Mouse (Mus musculus): Measurements from ENCODE around the gene Adgrb2. TPM values are rescaled to one million over a fixed set of nuclear protein-coding genes. Genes with fewer than 3 reads are reported as not detected.

Gene Adgrb2
- polyA plus RNA-seq, 1 experiment from 2014 or later: 2.6 TPM

DNA sequence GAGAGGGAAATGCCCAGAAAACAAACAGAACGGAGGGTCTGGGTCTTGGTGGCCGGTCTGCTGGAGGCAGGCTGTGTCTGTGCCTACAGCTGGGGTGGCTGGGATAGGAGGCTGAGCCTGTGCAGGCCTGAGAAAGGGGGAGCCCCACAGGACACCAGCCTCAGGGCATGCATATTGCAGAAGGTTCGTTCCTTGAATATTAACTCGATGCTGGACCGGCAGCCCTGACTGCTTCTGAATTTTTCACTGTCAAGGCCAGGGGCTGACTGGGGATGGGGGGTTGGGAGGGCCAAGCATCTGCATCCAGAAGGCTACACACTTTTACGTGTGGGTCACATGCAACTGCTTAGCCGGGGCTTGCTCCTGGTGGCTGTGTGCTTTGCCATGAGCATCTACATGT, 48.8 kb downstream of the Adgrb2 start:
- ATAC-seq (ENCODE audit: insufficient number of reproducible peaks, insufficient read depth, low FRiP score, low read depth): no peak
- Histone ChIP-seq H3K4me3 (ENCODE audit: control insufficient read depth in 1 of 2, insufficient read depth in 1 of 2, low read depth in 1 of 2, low read length in 2 of 2) (no peak overlapping the region), H3K4me1 (ENCODE audit: control insufficient read depth in 2 of 2, insufficient read depth in 2 of 2, low read length in 2 of 2) (peaks cover 16% of the 10 kb centered on the region in 2 experiments), H3K4me2 (ENCODE audit: low read length) (no peak overlapping the region), H3K9ac (ENCODE audit: low read length) (no peak overlapping the region), H3K27me3 (ENCODE audit: control insufficient read depth, insufficient read depth, low read length) (peaks cover 18% of the 10 kb centered on the region), H3K36me3 (ENCODE audit: control insufficient read depth, insufficient read depth, low read length) (no peaks in the 10 kb centered on the region), H3K27ac (replicated peaks in 1 of 2; ENCODE audit: control insufficient read depth in 1 of 2, insufficient read depth in 1 of 2, low read depth in 2 of 2, low read length in 2 of 2) (no peak overlapping the region), H3K9me3 (ENCODE audit: control insufficient read depth, low read length) (no peaks in the 10 kb centered on the region)
- WGBS: 70% methylated on average over 7 of the region's 7 CpGs

DNA sequence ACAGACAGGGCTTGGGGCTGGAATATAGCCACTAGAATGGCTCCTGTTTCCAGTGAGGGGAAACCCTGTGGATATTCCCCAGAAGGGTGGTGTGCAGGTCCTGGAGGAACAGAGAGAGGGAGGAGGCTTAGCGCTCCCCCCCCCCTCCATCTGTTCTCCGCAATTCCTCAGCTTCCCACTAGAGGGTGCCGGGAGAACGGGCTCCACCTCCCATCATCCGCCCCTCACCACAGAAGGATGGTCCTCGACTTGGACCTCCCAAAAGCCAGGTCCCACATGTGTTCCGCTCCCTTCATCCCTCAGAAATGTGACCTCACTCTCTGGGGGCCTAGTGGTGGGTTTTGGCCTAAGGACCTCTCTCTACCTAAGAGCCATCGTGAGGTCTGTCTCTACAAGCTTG, 51.4 kb downstream of the Adgrb2 start:
- ATAC-seq (ENCODE audit: insufficient number of reproducible peaks, insufficient read depth, low FRiP score, low read depth): 0 out of 2 replicates have a peak, but pooled peaks have one; percentile 14

DNA sequence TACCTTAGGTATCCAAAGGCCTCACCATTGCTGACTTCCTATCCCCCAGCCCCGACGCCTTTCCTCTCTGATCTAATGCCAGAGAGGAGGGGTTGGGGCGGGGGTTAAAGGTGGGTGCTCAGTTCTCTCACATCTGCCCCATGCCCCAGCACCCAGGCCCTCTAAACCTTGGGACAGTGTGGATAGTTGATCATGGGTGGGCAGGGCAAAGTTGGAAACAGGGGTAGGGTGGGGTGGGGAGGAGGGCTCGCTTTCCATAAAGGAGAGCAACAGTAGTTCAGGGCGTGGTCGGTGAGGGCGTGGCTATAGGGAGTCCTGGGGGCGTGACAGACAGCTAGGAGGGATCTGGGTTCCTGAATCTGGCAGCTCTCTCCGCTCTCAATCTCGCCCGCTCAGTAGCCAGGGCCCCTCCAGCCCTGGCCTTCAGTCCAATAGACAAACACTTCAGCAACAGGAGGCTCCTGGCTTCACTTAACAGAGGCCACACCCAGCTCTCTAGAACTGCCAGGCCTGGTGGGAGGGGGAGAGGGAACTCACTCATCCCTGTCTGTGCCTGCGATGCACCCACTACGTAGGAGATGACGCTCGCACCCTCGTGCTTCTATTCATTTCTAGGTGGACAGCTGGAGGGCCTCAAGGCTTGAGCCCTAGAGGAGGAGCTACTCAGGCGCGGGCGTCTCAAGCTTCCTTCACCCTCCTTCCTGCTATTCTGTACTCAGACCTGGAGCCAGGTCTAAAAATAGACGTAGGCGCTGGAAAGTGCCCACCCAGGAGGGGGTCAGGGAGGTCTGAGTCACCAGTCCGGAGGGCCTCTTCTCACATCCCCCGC, 52.1 kb downstream of the Adgrb2 start:
- Histone ChIP-seq H3K9ac (ENCODE audit: low read length) (no peak overlapping the region), H3K4me2 (ENCODE audit: low read length) (peak overlapping the region; percentile 57), H3K27me3 (ENCODE audit: control insufficient read depth, insufficient read depth, low read length) (peaks cover 18% of the 10 kb centered on the region), H3K36me3 (ENCODE audit: control insufficient read depth, insufficient read depth, low read length) (no peaks in the 10 kb centered on the region), H3K4me3 (ENCODE audit: control insufficient read depth in 1 of 2, insufficient read depth in 1 of 2, low read depth in 1 of 2, low read length in 2 of 2) (peak overlapping the region; percentile 8 to 9; a peak in 2 of 4 replicates), H3K27ac (replicated peaks in 1 of 2; ENCODE audit: control insufficient read depth in 1 of 2, insufficient read depth in 1 of 2, low read depth in 2 of 2, low read length in 2 of 2) (peak overlapping the region; percentile 68 to 71), H3K9me3 (ENCODE audit: control insufficient read depth, low read length) (no peaks in the 10 kb centered on the region), H3K4me1 (ENCODE audit: control insufficient read depth in 2 of 2, insufficient read depth in 2 of 2, low read length in 2 of 2) (peaks cover 18% of the 10 kb centered on the region in 2 experiments)
- ATAC-seq (ENCODE audit: insufficient number of reproducible peaks, insufficient read depth, low FRiP score, low read depth): peak; percentile 83
- WGBS: 3% methylated on average over 23 of the region's 23 CpGs

More for the DNA sequence above, 51.4 kb downstream of the Adgrb2 start:
- H3K36me3 ChIP-seq (ENCODE audit: control insufficient read depth, insufficient read depth, low read length): no peaks in the 10 kb centered on the region
- 3% methylated on average over 8 of the region's 8 CpGs for WGBS
- H3K4me2 ChIP-seq (ENCODE audit: low read length): peak overlapping the region; percentile 57
- H3K27me3 ChIP-seq (ENCODE audit: control insufficient read depth, insufficient read depth, low read length): peaks cover 18% of the 10 kb centered on the region
- peak overlapping the region; percentile 68 to 71; a peak in 3 of 4 replicates for H3K27ac ChIP-seq (replicated peaks in 1 of 2; ENCODE audit: control insufficient read depth in 1 of 2, insufficient read depth in 1 of 2, low read depth in 2 of 2, low read length in 2 of 2)
- H3K4me3 ChIP-seq (ENCODE audit: control insufficient read depth in 1 of 2, insufficient read depth in 1 of 2, low read depth in 1 of 2, low read length in 2 of 2): no peak overlapping the region
- peaks cover 16% of the 10 kb centered on the region in 2 experiments for H3K4me1 ChIP-seq (ENCODE audit: control insufficient read depth in 2 of 2, insufficient read depth in 2 of 2, low read length in 2 of 2)
- no peaks in the 10 kb centered on the region for H3K9me3 ChIP-seq (ENCODE audit: control insufficient read depth, low read length)
- H3K9ac ChIP-seq (ENCODE audit: low read length): no peak overlapping the region

DNA sequence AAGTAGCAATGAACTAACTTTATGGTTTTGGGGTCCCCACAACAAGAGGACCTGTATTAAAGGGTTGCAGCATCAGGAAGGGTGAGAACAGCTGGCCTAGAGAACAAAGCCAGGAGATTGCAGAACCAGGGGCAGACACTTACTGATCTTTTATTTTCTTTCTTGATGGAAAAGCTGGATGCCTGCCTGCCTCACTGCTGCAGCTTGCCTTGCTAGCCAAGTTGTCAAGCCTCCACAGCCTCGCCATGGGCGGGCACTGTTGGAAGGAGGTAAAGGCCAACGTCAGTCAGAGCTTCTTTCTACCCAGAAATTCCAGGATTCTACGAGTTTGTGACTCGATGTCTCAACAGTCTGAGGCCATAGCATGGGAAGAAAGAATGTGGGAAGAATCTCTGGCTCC, 54.7 kb downstream of the Adgrb2 start:
- no peak overlapping the region for H3K4me2 ChIP-seq (ENCODE audit: low read length)
- H3K27me3 ChIP-seq (ENCODE audit: control insufficient read depth, insufficient read depth, low read length): peaks cover 12% of the 10 kb centered on the region
- no peaks in the 10 kb centered on the region for H3K9me3 ChIP-seq (ENCODE audit: control insufficient read depth, low read length)
- 51% methylated on average over 5 of the region's 5 CpGs for WGBS
- peaks cover 23 to 28% of the 10 kb centered on the region in 2 experiments for H3K4me1 ChIP-seq (ENCODE audit: control insufficient read depth in 2 of 2, insufficient read depth in 2 of 2, low read length in 2 of 2)
- H3K9ac ChIP-seq (ENCODE audit: low read length): no peak overlapping the region
- H3K4me3 ChIP-seq (ENCODE audit: control insufficient read depth in 1 of 2, insufficient read depth in 1 of 2, low read depth in 1 of 2, low read length in 2 of 2): no peak overlapping the region
- no peak overlapping the region for H3K27ac ChIP-seq (replicated peaks in 1 of 2; ENCODE audit: control insufficient read depth in 1 of 2, insufficient read depth in 1 of 2, low read depth in 2 of 2, low read length in 2 of 2)
- H3K36me3 ChIP-seq (ENCODE audit: control insufficient read depth, insufficient read depth, low read length): no peaks in the 10 kb centered on the region
- no peak for ATAC-seq (ENCODE audit: insufficient number of reproducible peaks, insufficient read depth, low FRiP score, low read depth)

DNA sequence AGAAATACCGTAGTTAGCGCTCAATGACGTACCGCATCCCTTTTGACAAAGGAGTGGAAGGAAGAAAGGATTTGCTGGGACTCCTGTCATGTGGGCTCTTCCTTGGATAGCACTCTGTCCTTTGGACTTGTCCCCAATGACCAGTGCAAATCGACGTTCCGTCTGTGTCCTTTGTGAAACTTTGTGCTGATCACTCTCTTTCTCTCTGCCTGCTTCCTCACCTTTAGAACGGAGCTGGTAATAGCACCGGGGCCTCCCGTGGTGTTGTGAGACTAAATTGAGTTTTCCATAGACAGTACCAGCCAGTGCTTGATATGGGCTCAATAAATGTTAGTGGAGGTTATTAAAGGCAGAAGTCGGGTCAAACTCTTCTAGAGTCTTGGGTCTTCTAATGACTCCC, 56.4 kb downstream of the Adgrb2 start:
- WGBS: 90% methylated on average over 11 of the region's 11 CpGs
- no peak overlapping the region for H3K4me2 ChIP-seq (ENCODE audit: low read length)
- H3K9ac ChIP-seq (ENCODE audit: low read length): no peak overlapping the region
- H3K9me3 ChIP-seq (ENCODE audit: control insufficient read depth, low read length): no peaks in the 10 kb centered on the region
- no peaks in the 10 kb centered on the region for H3K36me3 ChIP-seq (ENCODE audit: control insufficient read depth, insufficient read depth, low read length)
- no peak overlapping the region for H3K4me3 ChIP-seq (ENCODE audit: control insufficient read depth in 1 of 2, insufficient read depth in 1 of 2, low read depth in 1 of 2, low read length in 2 of 2)
- H3K4me1 ChIP-seq (ENCODE audit: control insufficient read depth in 2 of 2, insufficient read depth in 2 of 2, low read length in 2 of 2): peaks cover 30 to 38% of the 10 kb centered on the region in 2 experiments
- no peak for ATAC-seq (ENCODE audit: insufficient number of reproducible peaks, insufficient read depth, low FRiP score, low read depth)
- H3K27ac ChIP-seq (replicated peaks in 1 of 2; ENCODE audit: control insufficient read depth in 1 of 2, insufficient read depth in 1 of 2, low read depth in 2 of 2, low read length in 2 of 2): no peak overlapping the region
- no peaks in the 10 kb centered on the region for H3K27me3 ChIP-seq (ENCODE audit: control insufficient read depth, insufficient read depth, low read length)

DNA sequence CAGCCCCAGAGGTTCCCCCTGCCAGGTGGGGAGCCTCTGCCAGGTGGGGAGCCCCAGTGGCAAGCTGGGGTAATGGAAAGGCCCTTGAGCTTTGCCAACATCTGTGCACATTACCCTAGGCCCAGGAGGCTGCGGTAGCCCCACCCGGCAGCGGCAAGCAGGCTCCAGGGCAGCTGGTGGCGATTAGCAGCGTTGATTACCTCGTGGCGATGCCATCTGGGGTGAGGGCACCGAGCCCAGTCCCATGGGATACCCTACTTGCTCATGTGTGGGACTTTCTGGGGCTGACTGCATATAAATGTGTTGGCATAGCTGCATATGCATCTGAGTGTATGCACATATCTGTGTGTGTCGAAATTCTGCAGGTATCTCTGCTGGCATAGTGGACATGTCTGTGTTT, 59.5 kb downstream of the Adgrb2 start:
- no peaks in the 10 kb centered on the region for H3K27me3 ChIP-seq (ENCODE audit: control insufficient read depth, insufficient read depth, low read length)
- H3K9me3 ChIP-seq (ENCODE audit: control insufficient read depth, low read length): no peaks in the 10 kb centered on the region
- H3K27ac ChIP-seq (replicated peaks in 1 of 2; ENCODE audit: control insufficient read depth in 1 of 2, insufficient read depth in 1 of 2, low read depth in 2 of 2, low read length in 2 of 2): no peak overlapping the region
- H3K4me1 ChIP-seq (ENCODE audit: control insufficient read depth in 2 of 2, insufficient read depth in 2 of 2, low read length in 2 of 2): peaks cover 14 to 29% of the 10 kb centered on the region in 2 experiments
- ATAC-seq (ENCODE audit: insufficient number of reproducible peaks, insufficient read depth, low FRiP score, low read depth): no peak
- no peaks in the 10 kb centered on the region for H3K36me3 ChIP-seq (ENCODE audit: control insufficient read depth, insufficient read depth, low read length)
- H3K9ac ChIP-seq (ENCODE audit: low read length): no peak overlapping the region
- H3K4me3 ChIP-seq (ENCODE audit: control insufficient read depth in 1 of 2, insufficient read depth in 1 of 2, low read depth in 1 of 2, low read length in 2 of 2): no peak overlapping the region
- 87% methylated on average over 9 of the region's 9 CpGs for WGBS
- H3K4me2 ChIP-seq (ENCODE audit: low read length): no peak overlapping the region

DNA sequence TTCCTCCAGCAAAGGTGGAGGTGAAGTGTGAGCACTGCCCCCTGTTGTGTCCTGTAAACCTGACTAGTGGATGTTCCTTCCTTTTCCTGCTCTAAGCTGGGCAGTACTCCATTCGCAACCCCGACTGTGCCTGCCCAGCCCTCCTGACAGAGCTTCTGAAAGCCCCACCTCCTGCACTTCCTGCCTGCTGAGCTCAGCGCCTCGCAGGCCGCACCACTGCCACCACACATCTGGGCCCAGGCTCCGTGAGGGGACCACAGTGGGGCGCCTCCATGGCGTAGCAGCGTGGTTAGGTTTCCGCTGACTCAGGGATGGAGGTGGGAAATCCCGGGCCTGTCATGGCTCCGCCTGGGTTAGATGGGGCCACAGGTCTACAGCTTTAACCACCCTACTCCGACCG, 60.9 kb downstream of the Adgrb2 start:
- 0 out of 2 replicates have a peak overlapping the region, but pooled peaks have one; percentile 28 for H3K4me2 ChIP-seq (ENCODE audit: low read length)
- WGBS: 28% methylated on average over 14 of the region's 14 CpGs
- ATAC-seq (ENCODE audit: insufficient number of reproducible peaks, insufficient read depth, low FRiP score, low read depth): no peak; the same call in 1 of the 2 replicates
- no peak overlapping the region for H3K4me3 ChIP-seq (ENCODE audit: control insufficient read depth in 1 of 2, insufficient read depth in 1 of 2, low read depth in 1 of 2, low read length in 2 of 2)
- peaks cover 28 to 40% of the 10 kb centered on the region in 2 experiments for H3K4me1 ChIP-seq (ENCODE audit: control insufficient read depth in 2 of 2, insufficient read depth in 2 of 2, low read length in 2 of 2)
- H3K9me3 ChIP-seq (ENCODE audit: control insufficient read depth, low read length): no peaks in the 10 kb centered on the region
- H3K27ac ChIP-seq (replicated peaks in 1 of 2; ENCODE audit: control insufficient read depth in 1 of 2, insufficient read depth in 1 of 2, low read depth in 2 of 2, low read length in 2 of 2): peak overlapping the region in 1 of 2 experiments; percentile 39; a peak in 3 of 4 replicates
- no peaks in the 10 kb centered on the region for H3K27me3 ChIP-seq (ENCODE audit: control insufficient read depth, insufficient read depth, low read length)
- H3K9ac ChIP-seq (ENCODE audit: low read length): peak overlapping the region; percentile 9; the same call in 1 of the 2 replicates
- no peaks in the 10 kb centered on the region for H3K36me3 ChIP-seq (ENCODE audit: control insufficient read depth, insufficient read depth, low read length)
